Mouse (Mus musculus): ENCODE measurements around the gene Tbxa2r.

- TF ChIP-seq CTCF (IDR thresholded peaks at IDR 0.05; ENCODE audit: insufficient read depth, low read length) = no peak
- no peak for TF ChIP-seq POLR2A (IDR thresholded peaks at IDR 0.05; ENCODE audit: borderline replicate concordance, extremely low read depth, low read depth, low read length)
Measured at GRCm38 (mm10) chr10:81315587-81315986, 12.9 kb upstream of the Tbxa2r start.

Data from lung, adult 2 months (tissue).